Mouse (Mus musculus): ENCODE data around the gene Unc93a. TPM values are rescaled to one million over a fixed set of nuclear protein-coding genes. Genes with fewer than 3 reads are reported as not detected.
"Not testable (repeated sequence)": the region's sequence is repeated elsewhere in the genome, so short reads cannot be mapped to it uniquely, and the experiment has no call there.

Unc93a gene
- polyA plus RNA-seq, 1 experiment from 2014 or later = not detected

DNA sequence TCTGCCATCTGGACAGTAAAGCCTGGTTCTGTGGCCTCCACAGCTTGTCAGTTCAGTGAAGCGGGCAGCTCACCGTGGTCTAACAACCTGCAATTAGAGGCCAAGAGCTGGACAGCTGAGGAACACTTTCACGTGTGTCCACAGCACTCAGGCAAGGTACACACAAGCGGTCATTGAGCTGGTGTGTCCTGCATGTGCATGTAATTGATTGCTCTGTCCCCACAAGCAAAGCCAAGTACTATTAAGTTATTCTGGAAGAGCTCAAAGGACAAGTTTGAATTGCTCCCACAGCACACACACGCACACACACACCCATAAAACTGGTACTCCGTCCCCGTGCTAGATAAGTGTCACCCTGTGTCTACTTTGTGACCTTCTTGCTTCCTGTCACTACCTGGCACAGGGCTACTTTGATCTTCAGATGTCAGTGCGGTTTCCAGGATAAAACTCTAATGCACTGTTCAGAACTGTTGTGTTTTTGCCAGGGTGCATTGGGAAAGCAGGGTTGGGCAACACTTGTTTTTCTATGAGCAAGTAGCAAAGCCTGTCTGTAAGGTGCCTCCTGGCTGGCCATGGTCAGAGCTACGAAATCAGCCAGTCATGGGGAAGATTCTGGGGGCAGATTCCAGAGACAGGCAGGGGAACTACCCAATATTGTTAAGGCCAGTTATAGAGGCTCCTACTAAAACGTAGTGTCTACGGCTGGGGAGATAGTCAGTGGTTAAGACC, 1.7 kb downstream of the Unc93a start:
- not testable (repeated sequence) for H3K27ac ChIP-seq (replicated peaks); H3K4me3 ChIP-seq; H3K27me3 ChIP-seq (replicated peaks); H3K4me2 ChIP-seq; H3K9me3 ChIP-seq; H3K36me3 ChIP-seq; ATAC-seq (ENCODE audit: extremely low read depth, insufficient number of reproducible peaks, low FRiP score, low TSS enrichment); H3K9ac ChIP-seq; H3K4me1 ChIP-seq
- WGBS = 81% methylated on average over 9 of the region's 11 CpGs

DNA sequence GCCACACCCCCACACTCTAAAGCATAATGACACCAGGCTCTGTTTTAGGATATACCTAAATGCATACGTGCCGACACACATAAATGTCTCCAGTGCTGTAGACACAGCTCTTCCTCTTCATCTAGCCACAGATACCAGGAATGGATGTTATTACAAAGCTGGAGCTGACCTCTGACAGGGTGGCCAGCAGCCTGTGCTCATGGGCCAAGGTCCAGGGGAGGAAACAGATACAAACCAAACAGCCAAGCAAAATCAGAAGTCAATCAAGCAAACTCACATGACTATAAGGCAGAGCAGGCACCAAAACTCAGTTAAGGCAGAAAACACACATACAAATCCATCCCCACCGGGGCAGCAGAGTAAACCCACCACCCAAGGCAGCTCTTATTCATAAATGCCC, 2.3 kb downstream of the Unc93a start:
- H3K27me3 ChIP-seq (replicated peaks); H3K4me3 ChIP-seq; H3K9me3 ChIP-seq; ATAC-seq (ENCODE audit: extremely low read depth, insufficient number of reproducible peaks, low FRiP score, low TSS enrichment); H3K36me3 ChIP-seq; H3K9ac ChIP-seq; H3K4me2 ChIP-seq; H3K4me1 ChIP-seq; H3K27ac ChIP-seq (replicated peaks): not testable (repeated sequence)
- no CpG with 5 or more reads among the region's 3 CpGs for WGBS

GRCm38 (mm10) chr17:13124241-13124640, 7.4 kb downstream of the Unc93a start:
- not testable (repeated sequence) for H3K27ac ChIP-seq (replicated peaks); H3K27me3 ChIP-seq (replicated peaks); H3K4me3 ChIP-seq; H3K9me3 ChIP-seq; H3K4me2 ChIP-seq; ATAC-seq (ENCODE audit: extremely low read depth, insufficient number of reproducible peaks, low FRiP score, low TSS enrichment); H3K9ac ChIP-seq; H3K36me3 ChIP-seq; H3K4me1 ChIP-seq
- WGBS = 20% methylated on average over 2 of the region's 3 CpGs

GRCm38 (mm10) chr17:13123308-13124038, 8.1 kb downstream of the Unc93a start:
- H3K9ac ChIP-seq; H3K9me3 ChIP-seq; H3K4me1 ChIP-seq; H3K36me3 ChIP-seq; H3K4me3 ChIP-seq; H3K4me2 ChIP-seq; H3K27me3 ChIP-seq (replicated peaks); H3K27ac ChIP-seq (replicated peaks): not testable (repeated sequence)
- WGBS = 70% methylated on average over 2 of the region's 5 CpGs
- ATAC-seq (ENCODE audit: extremely low read depth, insufficient number of reproducible peaks, low FRiP score, low TSS enrichment) = peak; percentile 33; the same call in 1 of the 2 replicates

GRCm38 (mm10) chr17:13112504-13113291, 18.9 kb downstream of the Unc93a start:
- not testable (repeated sequence) for H3K9ac ChIP-seq; H3K4me2 ChIP-seq; H3K9me3 ChIP-seq; H3K36me3 ChIP-seq; H3K4me3 ChIP-seq; H3K4me1 ChIP-seq; ATAC-seq (ENCODE audit: extremely low read depth, insufficient number of reproducible peaks, low FRiP score, low TSS enrichment); H3K27me3 ChIP-seq (replicated peaks); H3K27ac ChIP-seq (replicated peaks)
- 45% methylated on average over 3 of the region's 9 CpGs for WGBS

DNA sequence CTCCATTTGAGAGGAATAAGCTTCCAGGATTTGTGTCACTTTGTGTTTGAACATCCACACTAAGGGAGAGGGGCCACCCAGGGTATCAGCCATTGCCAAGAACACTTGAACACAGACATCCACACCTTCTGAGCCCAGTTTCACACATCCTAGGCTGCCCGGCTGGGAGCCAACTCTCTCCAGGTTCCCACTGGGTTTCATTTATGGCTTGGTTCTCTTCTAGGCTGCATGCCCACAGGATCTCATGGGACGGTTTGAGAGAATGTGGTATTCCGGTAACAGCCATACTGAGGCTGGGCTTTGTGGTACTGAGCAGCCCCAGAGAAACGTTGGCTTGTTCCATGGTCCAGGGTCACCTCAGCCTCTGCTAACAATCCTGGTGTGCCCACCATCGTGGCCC, 25.0 kb downstream of the Unc93a start:
- not testable (repeated sequence) for ATAC-seq (ENCODE audit: extremely low read depth, insufficient number of reproducible peaks, low FRiP score, low TSS enrichment); H3K9me3 ChIP-seq; H3K27ac ChIP-seq (replicated peaks); H3K27me3 ChIP-seq (replicated peaks); H3K36me3 ChIP-seq; H3K9ac ChIP-seq; H3K4me3 ChIP-seq; H3K4me2 ChIP-seq; H3K4me1 ChIP-seq
- WGBS = 68% methylated on average over 5 of the region's 5 CpGs

GRCm38 (mm10) chr17:13092960-13093359, 38.6 kb downstream of the Unc93a start:
- not testable (repeated sequence) for H3K27me3 ChIP-seq (replicated peaks); ATAC-seq (ENCODE audit: extremely low read depth, insufficient number of reproducible peaks, low FRiP score, low TSS enrichment)
- 92% methylated on average over 2 of the region's 4 CpGs for WGBS

DNA sequence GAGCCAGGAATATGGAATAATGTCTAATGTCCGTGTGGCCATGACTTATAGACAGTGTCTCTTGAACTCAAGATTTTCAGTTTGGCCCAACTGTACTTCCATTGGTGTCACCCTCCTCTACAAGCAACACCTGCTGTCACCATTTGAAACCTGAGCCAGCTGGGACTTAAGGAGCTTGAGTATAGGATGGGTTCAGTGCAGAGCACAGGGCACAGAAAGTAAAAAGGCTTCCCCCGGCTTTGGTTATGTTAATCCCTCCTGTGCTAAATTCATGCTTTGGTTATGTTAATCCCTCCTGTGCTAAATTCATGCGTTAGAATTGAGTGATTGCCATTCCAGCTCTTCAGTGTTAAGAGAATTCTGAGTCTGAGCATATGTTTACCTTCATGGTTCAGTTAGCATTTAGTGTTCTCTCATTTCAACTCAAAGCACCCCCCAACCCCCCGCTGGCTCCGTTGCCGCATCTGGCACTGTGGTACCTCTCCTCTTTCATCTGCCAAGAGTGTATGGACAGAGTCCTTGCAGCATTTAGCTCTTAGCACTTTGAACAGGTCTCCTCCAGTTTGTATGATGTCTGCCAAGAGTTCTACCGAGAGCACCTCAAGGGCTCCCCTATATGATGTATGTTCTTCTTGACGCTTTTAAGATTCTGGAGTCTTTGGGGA, 39.4 kb downstream of the Unc93a start:
- WGBS = 64% methylated on average over 6 of the region's 8 CpGs
- not testable (repeated sequence) for H3K36me3 ChIP-seq; H3K4me3 ChIP-seq; H3K4me2 ChIP-seq; H3K27me3 ChIP-seq (replicated peaks); ATAC-seq (ENCODE audit: extremely low read depth, insufficient number of reproducible peaks, low FRiP score, low TSS enrichment); H3K9me3 ChIP-seq; H3K4me1 ChIP-seq; H3K9ac ChIP-seq; H3K27ac ChIP-seq (replicated peaks)

More at GRCm38 (mm10) chr17:13092960-13093359, 38.6 kb downstream of the Unc93a start:
- not testable (repeated sequence) for H3K9ac ChIP-seq; H3K36me3 ChIP-seq; H3K4me1 ChIP-seq; H3K4me3 ChIP-seq; H3K4me2 ChIP-seq; H3K27ac ChIP-seq (replicated peaks); H3K9me3 ChIP-seq

DNA sequence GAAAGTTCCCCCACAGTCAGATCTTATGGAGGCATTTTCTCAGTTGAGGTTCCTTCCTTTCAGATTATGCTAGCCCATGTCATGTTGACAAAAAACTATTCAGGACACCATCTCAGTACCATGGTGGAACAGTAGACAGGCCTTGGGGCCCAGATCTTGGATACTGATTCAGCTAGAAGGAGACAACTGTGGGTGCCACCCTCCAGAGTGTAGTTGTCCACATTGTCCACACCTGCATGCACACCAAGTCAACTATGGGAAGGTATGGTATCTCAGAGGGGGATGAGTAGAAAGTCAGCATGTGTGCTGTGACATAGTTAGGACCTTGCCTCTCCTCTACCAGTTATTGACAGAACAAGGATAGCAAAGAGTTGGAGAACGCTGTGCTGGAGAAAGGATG, 40.1 kb downstream of the Unc93a start:
- H3K27ac ChIP-seq (replicated peaks) = not testable (repeated sequence)
- WGBS = no CpG with 5 or more reads among the region's 1 CpGs

DNA sequence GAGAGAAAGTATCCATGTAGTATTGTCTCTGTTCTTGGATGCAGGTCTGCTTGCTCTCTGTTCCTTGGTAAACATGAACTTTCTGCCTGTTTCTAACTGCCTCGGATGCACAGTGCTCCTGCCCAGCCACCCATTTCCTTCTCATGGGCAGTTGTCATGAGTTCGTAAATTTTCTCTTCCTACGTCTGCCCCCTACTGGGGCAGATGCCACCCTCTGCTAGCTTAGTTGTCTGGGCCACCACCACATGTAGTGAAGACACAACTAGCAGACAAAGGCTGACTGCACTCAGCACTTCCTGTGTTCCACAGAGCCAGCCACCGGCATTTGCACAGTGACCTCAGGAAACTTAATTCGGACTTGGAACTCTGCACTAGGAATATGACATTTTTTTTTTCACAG, 62.4 kb downstream of the Unc93a start:
- not testable (repeated sequence) for H3K9ac ChIP-seq; H3K36me3 ChIP-seq; H3K27ac ChIP-seq (replicated peaks); ATAC-seq (ENCODE audit: extremely low read depth, insufficient number of reproducible peaks, low FRiP score, low TSS enrichment); H3K9me3 ChIP-seq; H3K4me2 ChIP-seq; H3K27me3 ChIP-seq (replicated peaks); H3K4me3 ChIP-seq; H3K4me1 ChIP-seq
- 70% methylated on average over 5 of the region's 5 CpGs for WGBS

More for the DNA sequence above, 40.1 kb downstream of the Unc93a start:
- H3K4me3 ChIP-seq; H3K9ac ChIP-seq; ATAC-seq (ENCODE audit: extremely low read depth, insufficient number of reproducible peaks, low FRiP score, low TSS enrichment); H3K9me3 ChIP-seq; H3K27me3 ChIP-seq (replicated peaks); H3K4me1 ChIP-seq; H3K4me2 ChIP-seq; H3K36me3 ChIP-seq: not testable (repeated sequence)

GRCm38 (mm10) chr17:13067864-13068385, 63.7 kb downstream of the Unc93a start:
- 79% methylated on average over 1 of the region's 4 CpGs for WGBS
- not testable (repeated sequence) for ATAC-seq (ENCODE audit: extremely low read depth, insufficient number of reproducible peaks, low FRiP score, low TSS enrichment)

More at GRCm38 (mm10) chr17:13067864-13068385, 63.7 kb downstream of the Unc93a start:
- not testable (repeated sequence) for H3K9me3 ChIP-seq; H3K9ac ChIP-seq; H3K27me3 ChIP-seq (replicated peaks); H3K27ac ChIP-seq (replicated peaks); H3K4me1 ChIP-seq; H3K4me2 ChIP-seq; H3K36me3 ChIP-seq; H3K4me3 ChIP-seq

All from heart, embryonic 13.5 days (tissue).